11 mouse cellular contexts compared by ENCODE assay signal in genomic region chr9:41859780-41860179, GRCm38 (mm10).
DNase-seq lines count a peak whose midpoint lies in the region; ATAC-seq and TF ChIP-seq lines count a peak whose summit lies in the region.
"Had no signal": no experiment of that assay in that cellular context is flagged by ENCODE, and none has a peak within 500 bp of the region (broad histone marks: within the 10 kb centered on the region; RNA-seq: fewer than 3 reads in every experiment).

No protein-coding gene starts in this region.

- H3K4me2 ChIP-seq in lung, embryonic 14.5 days: peak overlapping the region; percentile 40
- H3K4me2 ChIP-seq in forebrain, embryonic 16.5 days (ENCODE audit: low read length): no peak overlapping the region
- no peak overlapping the region for H3K4me2 ChIP-seq in midbrain, embryonic 15.5 days

- H3K4me1 ChIP-seq in heart, embryonic 10.5 days: peaks cover 33% of the 10 kb centered on the region
- peaks cover 23% of the 10 kb centered on the region for H3K4me1 ChIP-seq in lung, embryonic 14.5 days (ENCODE audit: insufficient read depth)
- H3K4me1 ChIP-seq in forebrain, embryonic 16.5 days (replicated peaks; ENCODE audit: control insufficient read depth, insufficient read depth, low read length): peaks cover 28% of the 10 kb centered on the region
- peaks cover 33% of the 10 kb centered on the region for H3K4me1 ChIP-seq in midbrain, embryonic 15.5 days

- no peak for DNase-seq in heart, embryonic 10.5 days (ENCODE audit: low spot score)
- no peak for DNase-seq in heart, postnatal 10 days
- no peak for DNase-seq in lung, embryonic 14.5 days
- DNase-seq in lung, adult 18-20 months: no peak
- DNase-seq: cerebellum, adult 9-11 months; layer of hippocampus, adult 9-11 months had no signal

- H3K36me3 ChIP-seq in heart, embryonic 10.5 days: no peaks in the 10 kb centered on the region
- H3K36me3 ChIP-seq in lung, embryonic 14.5 days (ENCODE audit: insufficient read depth): no peaks in the 10 kb centered on the region
- H3K36me3 ChIP-seq in forebrain, embryonic 16.5 days (ENCODE audit: control insufficient read depth, insufficient read depth): no peaks in the 10 kb centered on the region
- no peaks in the 10 kb centered on the region for H3K36me3 ChIP-seq in midbrain, embryonic 15.5 days (replicated peaks)

- H3K27me3 ChIP-seq in heart, embryonic 10.5 days (ENCODE audit: insufficient read depth, poor library complexity, severe bottlenecking): no peaks in the 10 kb centered on the region
- H3K27me3 ChIP-seq in lung, embryonic 14.5 days (ENCODE audit: insufficient read depth, low read length): no peaks in the 10 kb centered on the region
- no peaks in the 10 kb centered on the region for H3K27me3 ChIP-seq in forebrain, embryonic 16.5 days (replicated peaks; ENCODE audit: control insufficient read depth, insufficient read depth, low read length)
- H3K27me3 ChIP-seq in midbrain, embryonic 15.5 days (replicated peaks): no peaks in the 10 kb centered on the region

- no peak overlapping the region for H3K4me3 ChIP-seq in heart, embryonic 10.5 days
- H3K4me3 ChIP-seq in lung, embryonic 14.5 days (ENCODE audit: low read depth, low read length): no peak overlapping the region
- no peak overlapping the region for H3K4me3 ChIP-seq in forebrain, embryonic 16.5 days (replicated peaks; ENCODE audit: low read length)
- H3K4me3 ChIP-seq in midbrain, embryonic 15.5 days: no peak overlapping the region
- H3K4me3 ChIP-seq: myocyte had no signal

- no peak for TF ChIP-seq CTCF in lung, embryonic 14.5 days (IDR thresholded peaks at IDR 0.05; ENCODE audit: low read depth)

- 65% methylated on average over 3 of the region's 3 CpGs for WGBS in heart, embryonic 10.5 days
- WGBS in lung, embryonic 14.5 days: 49% methylated on average over 3 of the region's 3 CpGs
- 54% methylated on average over 3 of the region's 3 CpGs for WGBS in forebrain, embryonic 16.5 days
- 76% methylated on average over 3 of the region's 3 CpGs for WGBS in midbrain, embryonic 15.5 days

- peak overlapping the region; percentile 87 for H3K27ac ChIP-seq in heart, embryonic 10.5 days
- peak overlapping the region; percentile 61; the same call in 1 of the 2 replicates for H3K27ac ChIP-seq in lung, embryonic 14.5 days (ENCODE audit: low read depth)
- peak overlapping the region; percentile 78 for H3K27ac ChIP-seq in forebrain, embryonic 16.5 days (ENCODE audit: low read length)
- H3K27ac ChIP-seq in midbrain, embryonic 15.5 days: peak overlapping the region; percentile 72; the same call in 1 of the 2 replicates

- H3K9ac ChIP-seq in lung, embryonic 14.5 days: no peak overlapping the region
- H3K9ac ChIP-seq in forebrain, embryonic 16.5 days (replicated peaks; ENCODE audit: low read depth, low read length): no peak overlapping the region
- H3K9ac ChIP-seq in midbrain, embryonic 15.5 days: no peak overlapping the region

- intact Hi-C loops in heart, postnatal 10 days (cut with DNase I): no loop called here

- H3K9me3 ChIP-seq in heart, embryonic 10.5 days: no peaks in the 10 kb centered on the region
- no peaks in the 10 kb centered on the region for H3K9me3 ChIP-seq in lung, embryonic 14.5 days (ENCODE audit: low read depth, low read length)
- H3K9me3 ChIP-seq in forebrain, embryonic 16.5 days (ENCODE audit: control insufficient read depth, low read length): no peaks in the 10 kb centered on the region
- H3K9me3 ChIP-seq in midbrain, embryonic 15.5 days: no peaks in the 10 kb centered on the region

- ATAC-seq in lung, embryonic 14.5 days (ENCODE audit: insufficient read depth): no peak
- ATAC-seq in forebrain, embryonic 16.5 days: no peak
- ATAC-seq in midbrain, embryonic 15.5 days (replicated peaks): no peak
- no peak for ATAC-seq in megakaryocyte, adult 5-6 weeks (ENCODE audit: poor library complexity, severe bottlenecking)
- ATAC-seq in monocyte, adult 5-6 weeks (replicated peaks; ENCODE audit: insufficient number of reproducible peaks, low FRiP score, low TSS enrichment, poor library complexity, severe bottlenecking): no peak
